9 mouse cellular contexts compared by ENCODE assay signal in the genomic region with DNA sequence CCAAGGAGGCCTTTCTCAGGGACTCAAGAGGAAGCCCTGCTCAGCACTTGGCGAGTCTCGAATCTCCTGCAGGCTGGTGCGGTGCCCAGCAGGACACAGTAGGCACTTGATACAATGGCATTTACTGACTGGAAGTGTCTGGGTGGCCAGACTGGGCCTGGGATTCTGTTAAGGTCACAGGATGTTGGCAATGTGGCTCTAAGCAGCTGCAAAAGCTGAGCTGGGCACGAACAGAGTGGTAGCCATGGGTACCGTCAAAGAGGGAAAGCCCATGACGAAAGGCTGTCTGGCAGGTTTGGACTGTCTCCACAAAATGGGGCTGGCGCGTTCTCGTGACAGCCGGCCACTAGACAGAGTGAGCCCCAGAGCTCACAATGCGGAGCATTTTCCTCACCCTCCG.
DNase-seq lines count a peak whose midpoint lies in the region; ATAC-seq lines count a peak whose summit lies in the region.
"Had no signal": no experiment of that assay in that cellular context is flagged by ENCODE, and none has a peak within 500 bp of the region (broad histone marks: within the 10 kb centered on the region; RNA-seq: fewer than 3 reads in every experiment).

No protein-coding gene starts in this region.

- H3K4me3 ChIP-seq in lung, embryonic 16.5 days (ENCODE audit: low read length): no peak overlapping the region
- H3K4me3 ChIP-seq in forebrain, embryonic 16.5 days (replicated peaks; ENCODE audit: low read length): no peak overlapping the region
- no peak overlapping the region for H3K4me3 ChIP-seq in stomach, embryonic 16.5 days (replicated peaks; ENCODE audit: low read length)

- intact Hi-C loops in heart, postnatal 36 days (cut with DNase I): no loop called here
- intact Hi-C loops in left cerebral cortex, postnatal 25 days (cut with DNase I): no loop called here

- no peak for DNase-seq in lung, postnatal 36 days
- DNase-seq in heart, postnatal 36 days: peak; percentile 23 to 41
- DNase-seq in left cerebral cortex, postnatal 25 days (ENCODE audit: low spot score in 2 of 2): peak; percentile 67 to 79
- no peak for DNase-seq in urinary bladder, adult 18-20 months (ENCODE audit: low spot score in 2 of 2)
- no peak for DNase-seq in kidney, postnatal 25 days

- peaks cover 9% of the 10 kb centered on the region; the same call in 1 of the 2 replicates for H3K4me1 ChIP-seq in lung, embryonic 16.5 days (replicated peaks; ENCODE audit: control insufficient read depth, insufficient read depth, low read length)
- peaks cover 27% of the 10 kb centered on the region for H3K4me1 ChIP-seq in forebrain, embryonic 16.5 days (replicated peaks; ENCODE audit: control insufficient read depth, insufficient read depth, low read length)
- peaks cover 2% of the 10 kb centered on the region; the same call in 1 of the 2 replicates for H3K4me1 ChIP-seq in stomach, embryonic 16.5 days (ENCODE audit: control insufficient read depth, insufficient read depth, low read length)

- H3K27me3 ChIP-seq in lung, embryonic 16.5 days (ENCODE audit: control insufficient read depth, insufficient read depth, low read depth, low read length): no peaks in the 10 kb centered on the region
- no peaks in the 10 kb centered on the region for H3K27me3 ChIP-seq in forebrain, embryonic 16.5 days (replicated peaks; ENCODE audit: control insufficient read depth, insufficient read depth, low read length)
- no peaks in the 10 kb centered on the region for H3K27me3 ChIP-seq in stomach, embryonic 16.5 days (ENCODE audit: control insufficient read depth, insufficient read depth, low read length)

- H3K9me3 ChIP-seq in lung, embryonic 16.5 days (ENCODE audit: control insufficient read depth, low read length): no peaks in the 10 kb centered on the region; the same call in 1 of the 2 replicates
- H3K9me3 ChIP-seq in forebrain, embryonic 16.5 days (ENCODE audit: control insufficient read depth, low read length): no peaks in the 10 kb centered on the region
- H3K9me3 ChIP-seq in stomach, embryonic 16.5 days (replicated peaks; ENCODE audit: control insufficient read depth, low read length): no peaks in the 10 kb centered on the region

- H3K36me3 ChIP-seq in lung, embryonic 16.5 days (ENCODE audit: control insufficient read depth, insufficient read depth, low read length): no peaks in the 10 kb centered on the region
- no peaks in the 10 kb centered on the region for H3K36me3 ChIP-seq in forebrain, embryonic 16.5 days (ENCODE audit: control insufficient read depth, insufficient read depth)
- H3K36me3 ChIP-seq in stomach, embryonic 16.5 days (ENCODE audit: control insufficient read depth, insufficient read depth, low read length): no peaks in the 10 kb centered on the region

- H3K9ac ChIP-seq in lung, embryonic 16.5 days (ENCODE audit: low read length): no peak overlapping the region
- no peak overlapping the region for H3K9ac ChIP-seq in forebrain, embryonic 16.5 days (replicated peaks; ENCODE audit: low read depth, low read length)
- no peak overlapping the region for H3K9ac ChIP-seq in stomach, embryonic 16.5 days (ENCODE audit: low read length)
- H3K9ac ChIP-seq: liver, embryonic 14.5 days had no signal

- no peak overlapping the region for H3K4me2 ChIP-seq in lung, embryonic 16.5 days (ENCODE audit: low read depth, low read length)
- H3K4me2 ChIP-seq in forebrain, embryonic 16.5 days (ENCODE audit: low read length): no peak overlapping the region
- H3K4me2 ChIP-seq in stomach, embryonic 16.5 days (ENCODE audit: low read depth, low read length): no peak overlapping the region

- 64% methylated on average over 12 of the region's 12 CpGs for WGBS in lung, embryonic 16.5 days
- WGBS in forebrain, embryonic 16.5 days: 26% methylated on average over 12 of the region's 12 CpGs
- 81% methylated on average over 12 of the region's 12 CpGs for WGBS in stomach, embryonic 16.5 days

- peak; percentile 56 for ATAC-seq in lung, embryonic 16.5 days (ENCODE audit: low read depth)
- peak; percentile 93 for ATAC-seq in forebrain, embryonic 16.5 days
- ATAC-seq in stomach, embryonic 16.5 days (ENCODE audit: insufficient read depth, low FRiP score): peak; percentile 25; the same call in 1 of the 2 replicates

- no peak overlapping the region for H3K27ac ChIP-seq in lung, embryonic 16.5 days (ENCODE audit: low read length)
- H3K27ac ChIP-seq in forebrain, embryonic 16.5 days (ENCODE audit: low read length): peak overlapping the region; percentile 33
- H3K27ac ChIP-seq in stomach, embryonic 16.5 days (ENCODE audit: low read length): no peak overlapping the region
- H3K27ac ChIP-seq: liver, embryonic 14.5 days had no signal

Comparison
In these comparisons a context has a peak if more than half of its experiments do, and no peak if none do; other contexts are left out.
1. ATAC-seq: peak in every context shown above with its lines; median percentile 93 in forebrain, embryonic 16.5 days; 56 in lung, embryonic 16.5 days; 25 in stomach, embryonic 16.5 days.
2. DNase-seq: peak in heart, postnatal 36 days (2 of 2) and left cerebral cortex, postnatal 25 days (2 of 2); none in lung, postnatal 36 days (single experiment), urinary bladder, adult 18-20 months (0 of 2) and kidney, postnatal 25 days (0 of 2).